Mouse (Mus musculus): ENCODE measurements around the gene Rufy3. TPM values are rescaled to one million over a fixed set of nuclear protein-coding genes. Genes with fewer than 3 reads are reported as not detected.

The Rufy3 gene
- polyA plus RNA-seq, 1 experiment from 2014 or later = 10.7 TPM

- peak overlapping the region; percentile 85 for H3K27ac ChIP-seq (ENCODE audit: low read depth, low read length)
- H3K4me3 ChIP-seq (ENCODE audit: low read depth, low read length) = peak overlapping the region; percentile 90
- WGBS = 3% methylated on average over 14 of the region's 14 CpGs
- H3K27me3 ChIP-seq (replicated peaks; ENCODE audit: control insufficient read depth, insufficient read depth, low read length) = no peaks in the 10 kb centered on the region
- H3K9ac ChIP-seq (ENCODE audit: low read depth, low read length) = peak overlapping the region; percentile 78
- H3K36me3 ChIP-seq (ENCODE audit: control insufficient read depth, insufficient read depth, low read length) = no peaks in the 10 kb centered on the region
- peak overlapping the region; percentile 87 for H3K4me2 ChIP-seq
- ATAC-seq (replicated peaks; ENCODE audit: low FRiP score) = peak; percentile 56
- peaks cover 4% of the 10 kb centered on the region; the same call in 1 of the 2 replicates for H3K4me1 ChIP-seq (replicated peaks; ENCODE audit: control insufficient read depth, insufficient read depth, low read length)
- no peaks in the 10 kb centered on the region for H3K9me3 ChIP-seq (ENCODE audit: control insufficient read depth, low read length)
- peak; percentile 42 for DNase-seq (ENCODE audit: low spot score)
These were observed 1.4 kb downstream of the Rufy3 start for GRCm38 (mm10) chr5:88566034-88566841.

GRCm38 (mm10) chr5:88569541-88569940, 4.7 kb downstream of the Rufy3 start:
- DNase-seq (ENCODE audit: low spot score) (no peak), ATAC-seq (replicated peaks; ENCODE audit: low FRiP score) (no peak)
- no peaks in the 10 kb centered on the region for H3K9me3 ChIP-seq (ENCODE audit: control insufficient read depth, low read length)
- no peak overlapping the region for H3K27ac ChIP-seq (ENCODE audit: low read depth, low read length)
- no peaks in the 10 kb centered on the region for H3K36me3 ChIP-seq (ENCODE audit: control insufficient read depth, insufficient read depth, low read length)
- H3K4me1 ChIP-seq (replicated peaks; ENCODE audit: control insufficient read depth, insufficient read depth, low read length) = peaks cover 4% of the 10 kb centered on the region; the same call in 1 of the 2 replicates
- H3K4me3 ChIP-seq (ENCODE audit: low read depth, low read length) = no peak overlapping the region
- no peak overlapping the region for H3K9ac ChIP-seq (ENCODE audit: low read depth, low read length)
- H3K4me2 ChIP-seq = no peak overlapping the region
- H3K27me3 ChIP-seq (replicated peaks; ENCODE audit: control insufficient read depth, insufficient read depth, low read length) = no peaks in the 10 kb centered on the region
- 90% methylated on average over 3 of the region's 3 CpGs for WGBS

GRCm38 (mm10) chr5:88574829-88575228, 10.0 kb downstream of the Rufy3 start:
- no peak overlapping the region for H3K9ac ChIP-seq (ENCODE audit: low read depth, low read length)
- no peak for ATAC-seq (replicated peaks; ENCODE audit: low FRiP score)
- no peak overlapping the region for H3K4me2 ChIP-seq
- no peaks in the 10 kb centered on the region for H3K36me3 ChIP-seq (ENCODE audit: control insufficient read depth, insufficient read depth, low read length)
- H3K27me3 ChIP-seq (replicated peaks; ENCODE audit: control insufficient read depth, insufficient read depth, low read length) = no peaks in the 10 kb centered on the region
- H3K9me3 ChIP-seq (ENCODE audit: control insufficient read depth, low read length) = no peaks in the 10 kb centered on the region
- no peak overlapping the region for H3K4me3 ChIP-seq (ENCODE audit: low read depth, low read length)
- no peaks in the 10 kb centered on the region for H3K4me1 ChIP-seq (replicated peaks; ENCODE audit: control insufficient read depth, insufficient read depth, low read length)
- 90% methylated on average over 3 of the region's 3 CpGs for WGBS
- H3K27ac ChIP-seq (ENCODE audit: low read depth, low read length) = no peak overlapping the region
- no peak for DNase-seq (ENCODE audit: low spot score)

GRCm38 (mm10) chr5:88575506-88576338, 10.9 kb downstream of the Rufy3 start:
- DNase-seq (ENCODE audit: low spot score) = no peak
- 66% methylated on average over 3 of the region's 3 CpGs for WGBS
- H3K9me3 ChIP-seq (ENCODE audit: control insufficient read depth, low read length) = no peaks in the 10 kb centered on the region

GRCm38 (mm10) chr5:88580681-88581080, 15.8 kb downstream of the Rufy3 start:
- Histone ChIP-seq H3K9ac (ENCODE audit: low read depth, low read length) (no peak overlapping the region), H3K4me3 (ENCODE audit: low read depth, low read length) (no peak overlapping the region), H3K9me3 (ENCODE audit: control insufficient read depth, low read length) (no peaks in the 10 kb centered on the region), H3K27ac (ENCODE audit: low read depth, low read length) (no peak overlapping the region), H3K4me2 (no peak overlapping the region), H3K4me1 (replicated peaks; ENCODE audit: control insufficient read depth, insufficient read depth, low read length) (peaks cover 10% of the 10 kb centered on the region), H3K27me3 (replicated peaks; ENCODE audit: control insufficient read depth, insufficient read depth, low read length) (no peaks in the 10 kb centered on the region), H3K36me3 (ENCODE audit: control insufficient read depth, insufficient read depth, low read length) (no peaks in the 10 kb centered on the region)
- ATAC-seq (replicated peaks; ENCODE audit: low FRiP score) = no peak
- 74% methylated on average over 10 of the region's 10 CpGs for WGBS
- DNase-seq (ENCODE audit: low spot score) = no peak

More at GRCm38 (mm10) chr5:88575506-88576338, 10.9 kb downstream of the Rufy3 start:
- Histone ChIP-seq H3K9ac (ENCODE audit: low read depth, low read length) (no peak overlapping the region), H3K4me1 (replicated peaks; ENCODE audit: control insufficient read depth, insufficient read depth, low read length) (no peaks in the 10 kb centered on the region), H3K4me3 (ENCODE audit: low read depth, low read length) (no peak overlapping the region), H3K27ac (ENCODE audit: low read depth, low read length) (no peak overlapping the region), H3K27me3 (replicated peaks; ENCODE audit: control insufficient read depth, insufficient read depth, low read length) (no peaks in the 10 kb centered on the region), H3K36me3 (ENCODE audit: control insufficient read depth, insufficient read depth, low read length) (no peaks in the 10 kb centered on the region), H3K4me2 (no peak overlapping the region)
- no peak for ATAC-seq (replicated peaks; ENCODE audit: low FRiP score)

GRCm38 (mm10) chr5:88581343-88581742, 16.5 kb downstream of the Rufy3 start:
- no peaks in the 10 kb centered on the region for H3K27me3 ChIP-seq (replicated peaks; ENCODE audit: control insufficient read depth, insufficient read depth, low read length)
- H3K9ac ChIP-seq (ENCODE audit: low read depth, low read length) = no peak overlapping the region
- no peak for ATAC-seq (replicated peaks; ENCODE audit: low FRiP score)
- DNase-seq (ENCODE audit: low spot score) = no peak
- no peaks in the 10 kb centered on the region for H3K9me3 ChIP-seq (ENCODE audit: control insufficient read depth, low read length)
- no peak overlapping the region for H3K4me2 ChIP-seq
- H3K36me3 ChIP-seq (ENCODE audit: control insufficient read depth, insufficient read depth, low read length) = no peaks in the 10 kb centered on the region
- 92% methylated on average over 6 of the region's 6 CpGs for WGBS
- no peak overlapping the region for H3K27ac ChIP-seq (ENCODE audit: low read depth, low read length)
- peaks cover 11% of the 10 kb centered on the region for H3K4me1 ChIP-seq (replicated peaks; ENCODE audit: control insufficient read depth, insufficient read depth, low read length)
- H3K4me3 ChIP-seq (ENCODE audit: low read depth, low read length) = no peak overlapping the region

GRCm38 (mm10) chr5:88583271-88584031, 18.6 kb downstream of the Rufy3 start:
- no peaks in the 10 kb centered on the region for H3K9me3 ChIP-seq (ENCODE audit: control insufficient read depth, low read length)
- no peaks in the 10 kb centered on the region for H3K36me3 ChIP-seq (ENCODE audit: control insufficient read depth, insufficient read depth, low read length)
- H3K27me3 ChIP-seq (replicated peaks; ENCODE audit: control insufficient read depth, insufficient read depth, low read length) = no peaks in the 10 kb centered on the region
- H3K9ac ChIP-seq (ENCODE audit: low read depth, low read length) = no peak overlapping the region
- DNase-seq (ENCODE audit: low spot score) (no peak), ATAC-seq (replicated peaks; ENCODE audit: low FRiP score) (no peak; the same call in 1 of the 2 replicates)
- 71% methylated on average over 9 of the region's 9 CpGs for WGBS
- H3K4me1 ChIP-seq (replicated peaks; ENCODE audit: control insufficient read depth, insufficient read depth, low read length) = peaks cover 20% of the 10 kb centered on the region
- no peak overlapping the region for H3K4me2 ChIP-seq
- no peak overlapping the region for H3K4me3 ChIP-seq (ENCODE audit: low read depth, low read length)
- no peak overlapping the region for H3K27ac ChIP-seq (ENCODE audit: low read depth, low read length)

- H3K27ac ChIP-seq (ENCODE audit: low read depth, low read length) = no peak overlapping the region
- H3K27me3 ChIP-seq (replicated peaks; ENCODE audit: control insufficient read depth, insufficient read depth, low read length) = no peaks in the 10 kb centered on the region
- H3K9ac ChIP-seq (ENCODE audit: low read depth, low read length) = no peak overlapping the region
- H3K36me3 ChIP-seq (ENCODE audit: control insufficient read depth, insufficient read depth, low read length) = no peaks in the 10 kb centered on the region
- ATAC-seq (replicated peaks; ENCODE audit: low FRiP score) = no peak
- 55% methylated on average over 9 of the region's 9 CpGs for WGBS
- no peak for DNase-seq (ENCODE audit: low spot score)
- H3K4me3 ChIP-seq (ENCODE audit: low read depth, low read length) = no peak overlapping the region
- H3K4me1 ChIP-seq (replicated peaks; ENCODE audit: control insufficient read depth, insufficient read depth, low read length) = peaks cover 20% of the 10 kb centered on the region
- no peaks in the 10 kb centered on the region for H3K9me3 ChIP-seq (ENCODE audit: control insufficient read depth, low read length)
- no peak overlapping the region for H3K4me2 ChIP-seq
These were observed 19.2 kb downstream of the Rufy3 start for GRCm38 (mm10) chr5:88584061-88584460.
